Mouse (Mus musculus) heart, postnatal 0 days (tissue): Measurements from ENCODE around the gene Clip1. TPM values are rescaled to one million over a fixed set of nuclear protein-coding genes. Genes with fewer than 3 reads are reported as not detected.
"Not testable (repeated sequence)": the region's sequence is repeated elsewhere in the genome, so short reads cannot be mapped to it uniquely, and the experiment has no call there.

ENCODE experiments used
- ATAC-seq: fragments of 200-750 bp; cut with Nextera tagmentation; 2 replicates; pipeline ENCODE4 v1.8.0; 2017; ENCODE audit warnings: low read depth, moderate number of reproducible peaks, moderate library complexity; ENCODE audit not compliant: insufficient read depth
- DNase-seq: peaks from one replicate; pipeline ENCODE4 v3.0.0-alpha.2; 2016; ENCODE audit warnings: low spot score
- H3K27ac ChIP-seq: fragments of 300-500 bp; sonication (generic); 2 replicates; pipeline ENCODE4 v1.5.1; 2014; ENCODE audit warnings: low read depth, mild to moderate bottlenecking
- H3K27me3 ChIP-seq: fragments of 300-500 bp; sonication (generic); 2 replicates; pipeline ENCODE4 v1.6.1; 2014; ENCODE audit warnings: low read length, mixed read lengths; ENCODE audit not compliant: control insufficient read depth, insufficient read depth
- H3K36me3 ChIP-seq: fragments of 300-500 bp; sonication (generic); replicated peaks from 2 replicates; pipeline ENCODE4 v1.6.1; 2014; ENCODE audit warnings: low read length, mixed read lengths; ENCODE audit not compliant: control insufficient read depth, insufficient read depth
- H3K4me1 ChIP-seq: fragments of 300-500 bp; sonication (generic); 2 replicates; pipeline ENCODE4 v1.6.1; 2014; ENCODE audit warnings: antibody characterized with exemption; ENCODE audit not compliant: control insufficient read depth, insufficient read depth
- H3K4me2 ChIP-seq: fragments of 300-500 bp; sonication (generic); 2 replicates; pipeline ENCODE4 v1.6.1; 2014; ENCODE audit warnings: low read depth, mild to moderate bottlenecking, low read length, moderate library complexity
- H3K4me3 ChIP-seq: fragments of 300-500 bp; sonication (generic); 2 replicates; pipeline ENCODE4 v1.5.1; 2014; ENCODE audit warnings: low read depth, low read length
- H3K9ac ChIP-seq: fragments of 300-500 bp; sonication (generic); replicated peaks from 2 replicates; pipeline ENCODE4 v1.6.1; 2014; ENCODE audit warnings: low read depth, low read length, mixed read lengths
- H3K9me3 ChIP-seq: fragments of 300-500 bp; sonication (generic); replicated peaks from 2 replicates; pipeline ENCODE4 v1.6.1; 2016; ENCODE audit warnings: low read length; ENCODE audit not compliant: control insufficient read depth
- CTCF ChIP-seq: IDR thresholded peaks from 2 replicates; pipeline ENCODE4 v1.5.1; 2016; ENCODE audit warnings: antibody characterized with exemption, control low read depth, low read depth
- EP300 ChIP-seq: IDR thresholded peaks from 2 replicates; pipeline ENCODE4 v1.6.1; 2016; ENCODE audit warnings: antibody characterized with exemption, low read depth
- WGBS: fragments of 180-500 bp; shearing (Covaris S2); extraction: QIAGEN DNeasy Blood & Tissue Kit; methylation state at CpG from one replicate; pipeline ENCODE4 v1.1.7; 2014; 5-methylcytosine and 5-hydroxymethylcytosine counted together
- polyA plus RNA-seq: library from polyadenylated mRNA; unstranded; fragments of >200 nt; fragmentation: Nextera tagmentation; extraction: Ambion mirVana; gene quantifications from 2 replicates; pipeline ENCODE4 v1.2.1, GENCODE M21; 2015
- total RNA-seq: library from RNA; depleted of rRNA; stranded (reverse); fragments of >200 nt; gene quantifications from 2 replicates; pipeline ENCODE4 v1.2.3, GENCODE M21; 2014; ENCODE audit warnings: low replicate concordance; rRNA removed

The Clip1 gene
- 65.2 and 70.0 TPM in 2 replicates for total RNA-seq
- 41.4 and 44.1 TPM in 2 replicates for polyA plus RNA-seq

GRCm38 (mm10) chr5:123684221-123685144, at the start of gene Clip1:
Gene Clip1, minus strand, starts transcription at chr5:123684618.
- Histone ChIP-seq H3K36me3 (no peaks in the 10 kb centered on the region), H3K4me2 (peak within 1 kb of the TSS; percentile 84), H3K4me1 (peaks cover 22% of the 10 kb centered on the region), H3K27me3 (no peaks in the 10 kb centered on the region), H3K4me3 (peak within 1 kb of the TSS; percentile 94), H3K9me3 (no peaks in the 10 kb centered on the region), H3K9ac (peak within 1 kb of the TSS; percentile 96), H3K27ac (peak within 1 kb of the TSS; percentile 96)
- peak; percentile 75 for ATAC-seq
- WGBS = under 1% methylated on average over 47 of the region's 64 CpGs
- TF ChIP-seq EP300 = no peak
- no peak for TF ChIP-seq CTCF
- peak; percentile 55 for DNase-seq

DNA sequence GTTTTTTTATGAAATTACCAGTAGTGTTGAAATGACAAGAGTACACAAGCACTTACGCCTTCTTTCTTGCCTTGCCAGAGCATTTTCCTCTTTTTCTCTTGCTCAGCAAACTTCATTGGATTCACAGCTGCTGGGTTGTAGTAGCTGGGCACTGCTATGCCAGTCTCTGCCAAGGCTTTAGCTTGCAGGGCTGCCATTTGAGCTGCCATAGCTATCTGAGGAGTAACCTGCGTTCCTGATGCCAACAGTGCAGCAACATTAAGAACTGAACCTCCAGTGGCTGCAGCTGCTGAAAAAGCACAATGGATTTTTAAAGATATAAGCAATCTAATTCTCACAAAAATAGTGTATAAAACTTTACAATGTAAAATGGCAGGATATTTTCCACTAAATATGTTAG, 46.6 kb upstream of the Clip1 start:
- no peaks in the 10 kb centered on the region for H3K9me3 ChIP-seq
- no peak for TF ChIP-seq EP300
- TF ChIP-seq CTCF = no peak
- WGBS = 89% methylated on average over 2 of the region's 2 CpGs
- no peak for DNase-seq
- peaks cover 79% of the 10 kb centered on the region for H3K36me3 ChIP-seq
- H3K4me3 ChIP-seq = no peak overlapping the region
- H3K4me1 ChIP-seq = no peaks in the 10 kb centered on the region
- no peak overlapping the region for H3K4me2 ChIP-seq
- no peak for ATAC-seq
- H3K27me3 ChIP-seq = no peaks in the 10 kb centered on the region
- no peak overlapping the region for H3K9ac ChIP-seq
- H3K27ac ChIP-seq = no peak overlapping the region

- not testable (repeated sequence) for H3K27ac ChIP-seq, H3K27me3 ChIP-seq, H3K4me1 ChIP-seq, H3K9me3 ChIP-seq, H3K9ac ChIP-seq, H3K4me2 ChIP-seq, DNase-seq, ATAC-seq, H3K4me3 ChIP-seq
- H3K36me3 ChIP-seq = peaks cover 14% of the 10 kb centered on the region
- 90% methylated on average over 7 of the region's 7 CpGs for WGBS
Observed at GRCm38 (mm10) chr5:123723816-123724215, 39.4 kb upstream of the Clip1 start.

DNA sequence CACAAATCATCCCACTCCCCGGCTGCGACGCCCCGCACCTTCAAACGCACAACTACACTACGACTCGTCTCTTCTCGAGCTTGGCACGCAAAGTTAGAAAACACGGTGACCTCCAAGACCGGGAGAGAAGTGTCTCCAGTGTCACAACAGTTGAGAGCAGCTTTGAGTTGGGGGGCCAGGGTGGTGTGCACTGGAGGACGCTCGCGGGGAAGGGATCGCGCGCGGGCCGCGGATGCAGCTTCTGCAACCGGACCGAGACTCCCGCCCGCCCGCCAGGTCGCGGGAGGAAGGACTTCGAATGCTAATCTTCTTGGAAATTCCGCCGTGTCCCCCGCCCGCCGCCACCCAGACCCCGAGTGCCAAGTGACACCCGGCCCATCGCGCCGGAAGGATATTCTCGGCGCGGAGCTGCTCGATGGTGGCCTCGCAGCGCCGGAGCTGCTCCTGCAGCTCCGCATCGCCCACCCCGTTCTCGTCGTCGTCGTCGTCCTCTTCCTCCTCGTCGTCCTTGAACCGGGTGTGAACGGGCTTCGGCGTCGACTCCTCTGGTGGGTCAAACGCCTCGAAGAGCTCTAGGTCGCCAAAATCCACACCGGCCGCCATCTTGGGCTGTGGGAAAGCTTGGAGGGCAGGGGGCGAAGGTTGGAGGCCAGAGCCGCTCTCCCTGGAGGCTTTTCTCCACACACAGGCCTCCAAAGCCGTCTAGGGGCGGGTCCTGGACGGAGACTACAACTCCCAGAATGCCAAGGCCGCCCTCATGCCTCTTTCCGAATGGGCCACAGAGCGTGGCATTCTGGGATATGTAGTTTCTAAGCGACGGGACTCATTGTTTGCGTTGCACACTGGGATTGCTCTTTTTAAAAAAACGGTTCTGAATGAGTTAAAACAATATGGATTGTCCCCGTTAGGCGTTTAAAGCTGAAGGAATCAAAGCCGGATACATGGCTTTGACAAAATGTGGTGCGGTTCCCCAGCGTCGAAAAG, 36.2 kb upstream of the Clip1 start, which contains the start of gene Zcchc8:
Gene Zcchc8, minus strand, starts transcription at position 773 of the 984 bp plus-strand sequence.
- peak; percentile 100 for ATAC-seq
- H3K4me1 ChIP-seq = peaks cover 13% of the 10 kb centered on the region; the same call in 1 of the 2 replicates
- TF ChIP-seq EP300 (no peak), CTCF (no peak)
- no peaks in the 10 kb centered on the region for H3K27me3 ChIP-seq
- H3K4me3 ChIP-seq = peak within 1 kb of the TSS; percentile 86
- peak within 1 kb of the TSS; percentile 86 for H3K9ac ChIP-seq
- under 1% methylated on average over 83 of the region's 83 CpGs for WGBS
- peak within 1 kb of the TSS; percentile 74 for H3K4me2 ChIP-seq
- DNase-seq = peak; percentile 98
- peak within 1 kb of the TSS; percentile 85 for H3K27ac ChIP-seq
- H3K9me3 ChIP-seq = no peaks in the 10 kb centered on the region
- peaks cover 16% of the 10 kb centered on the region for H3K36me3 ChIP-seq

GRCm38 (mm10) chr5:123714622-123715021, 30.2 kb upstream of the Clip1 start:
- no peak for TF ChIP-seq EP300
- TF ChIP-seq CTCF = no peak
- H3K4me3 ChIP-seq = no peak overlapping the region
- peaks cover 74% of the 10 kb centered on the region for H3K36me3 ChIP-seq
- H3K27me3 ChIP-seq = no peaks in the 10 kb centered on the region
- 82% methylated on average over 4 of the region's 4 CpGs for WGBS
- H3K9ac ChIP-seq = no peak overlapping the region
- peaks cover 13% of the 10 kb centered on the region; the same call in 1 of the 2 replicates for H3K4me1 ChIP-seq
- H3K9me3 ChIP-seq = no peaks in the 10 kb centered on the region
- no peak overlapping the region for H3K4me2 ChIP-seq
- DNase-seq = no peak
- ATAC-seq = no peak
- no peak overlapping the region for H3K27ac ChIP-seq
